Mouse (Mus musculus) megakaryocyte, embryonic 14.5 days (primary cell): Measurements from ENCODE around the gene Vps16. TPM values are rescaled to one million over a fixed set of nuclear protein-coding genes. Genes with fewer than 3 reads are reported as not detected.

Experiments
- H3K27me3 ChIP-seq: replicated peaks from 2 replicates; pipeline ENCODE3; 2012; ENCODE audit warnings: inconsistent platforms
- H3K36me3 ChIP-seq: replicated peaks from 2 replicates; pipeline ENCODE3; 2012; ENCODE audit warnings: low read length, inconsistent platforms, mixed read lengths
- H3K4me1 ChIP-seq: 2 replicates; pipeline ENCODE4 v1.6.1; 2012; ENCODE audit warnings: inconsistent platforms
- H3K4me3 ChIP-seq: replicated peaks from 2 replicates; pipeline ENCODE3; 2012; ENCODE audit warnings: moderate library complexity, mild to moderate bottlenecking, inconsistent platforms
- H3K9me3 ChIP-seq: 2 replicates; pipeline ENCODE4 v1.6.1; 2012; ENCODE audit warnings: inconsistent platforms
- FLI1 ChIP-seq: IDR thresholded peaks from 2 replicates; pipeline ENCODE4 v1.6.1; 2012; ENCODE audit warnings: low read length, inconsistent platforms, mixed read lengths
- GATA1 ChIP-seq: IDR thresholded peaks from 3 replicates; pipeline ENCODE4 v1.6.1; 2012; ENCODE audit warnings: mixed read lengths, low read length, inconsistent platforms, borderline replicate concordance
- polyA plus RNA-seq: library from polyadenylated mRNA; stranded (reverse); fragments of >175 nt; gene quantifications from 2 replicates; pipeline ENCODE4 v1.2.3, GENCODE M21; 2012; ENCODE audit warnings: low replicate concordance; ENCODE audit not compliant: insufficient read depth

The Vps16 gene
- polyA plus RNA-seq, 1 experiment, result 8.9 TPM

DNA sequence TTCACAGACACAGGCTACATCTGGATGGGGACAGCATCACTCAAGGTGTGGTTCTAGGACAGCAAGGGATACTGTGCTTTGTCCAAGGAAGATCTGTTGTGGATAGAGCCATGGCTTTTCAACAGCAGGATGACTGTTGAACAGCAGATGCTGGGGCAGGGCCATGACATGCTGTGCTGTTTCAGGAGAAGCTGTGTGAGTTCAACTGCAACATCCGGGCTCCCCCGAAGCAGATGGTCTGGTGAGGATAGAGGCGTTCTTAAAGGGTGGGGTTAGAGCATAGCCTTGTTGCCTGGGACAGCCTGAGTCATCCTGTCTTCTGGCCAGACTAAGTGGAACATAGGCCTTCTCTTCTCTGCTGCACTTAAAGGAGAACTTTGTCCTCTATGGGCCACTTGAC lies 14.7 kb downstream of the Vps16 start:
- Histone ChIP-seq H3K27me3 (no peaks in the 10 kb centered on the region), H3K36me3 (peaks cover 74% of the 10 kb centered on the region), H3K9me3 (no peaks in the 10 kb centered on the region), H3K4me3 (no peak overlapping the region), H3K4me1 (peaks cover 36% of the 10 kb centered on the region)
- TF ChIP-seq GATA1, result no peak
- no peak for TF ChIP-seq FLI1

DNA sequence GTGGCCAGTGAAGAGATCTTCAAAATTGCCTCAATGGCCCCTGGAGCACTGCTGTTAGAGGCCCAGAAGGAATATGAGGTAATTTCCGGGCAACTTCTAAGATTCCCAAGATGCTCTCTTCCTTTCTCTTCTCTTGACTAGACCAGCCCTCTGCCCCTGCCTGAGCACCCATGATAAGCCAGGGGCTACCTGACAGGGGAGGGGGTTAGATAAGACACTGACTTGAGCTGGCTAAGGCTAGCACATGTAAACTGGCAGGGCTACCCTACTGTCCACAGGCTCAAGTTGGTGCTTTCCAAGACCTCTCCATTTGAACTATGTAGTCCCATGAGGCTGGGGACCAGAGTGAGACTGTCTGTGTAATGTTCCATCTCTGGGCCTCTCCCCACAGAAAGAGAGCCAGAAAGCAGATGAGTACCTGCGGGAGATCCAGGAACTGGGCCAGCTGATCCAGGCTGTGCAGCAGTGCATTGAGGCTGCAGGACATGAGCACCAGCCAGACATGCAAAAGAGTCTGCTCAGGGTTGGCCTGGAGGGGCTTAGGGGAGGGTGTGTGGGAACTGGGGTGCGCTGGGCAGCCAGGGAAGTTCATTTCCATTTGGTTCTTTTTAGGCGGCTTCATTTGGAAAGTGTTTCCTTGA lies 15.8 kb downstream of the Vps16 start:
- no peak for TF ChIP-seq FLI1
- no peak for TF ChIP-seq GATA1
- H3K4me1 ChIP-seq, result peaks cover 35% of the 10 kb centered on the region
- H3K27me3 ChIP-seq, result no peaks in the 10 kb centered on the region
- H3K4me3 ChIP-seq, result no peak overlapping the region
- H3K36me3 ChIP-seq, result peaks cover 79% of the 10 kb centered on the region
- H3K9me3 ChIP-seq, result no peaks in the 10 kb centered on the region

DNA sequence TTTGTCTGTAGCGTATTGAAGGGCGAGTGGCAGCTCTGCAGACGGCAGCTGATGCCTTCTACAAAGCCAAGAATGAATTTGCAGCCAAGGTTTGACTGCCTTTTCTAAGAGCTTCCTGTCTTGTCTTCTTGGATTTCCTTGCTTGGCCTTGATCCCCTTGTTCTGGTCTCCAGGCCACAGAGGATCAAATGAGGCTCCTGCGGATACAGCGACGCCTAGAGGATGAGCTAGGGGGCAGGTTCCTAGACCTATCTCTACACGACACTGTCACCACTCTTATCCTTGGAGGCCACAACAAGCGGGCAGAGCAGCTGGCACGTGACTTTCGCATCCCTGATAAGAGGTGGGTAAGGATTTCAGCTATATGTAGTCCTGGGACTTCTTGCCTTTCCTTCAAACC lies 18.0 kb downstream of the Vps16 start:
- no peak for TF ChIP-seq FLI1
- no peak for TF ChIP-seq GATA1
- Histone ChIP-seq H3K9me3 (no peaks in the 10 kb centered on the region), H3K27me3 (no peaks in the 10 kb centered on the region), H3K4me1 (peaks cover 24% of the 10 kb centered on the region), H3K4me3 (no peak overlapping the region), H3K36me3 (peaks cover 82% of the 10 kb centered on the region)

DNA sequence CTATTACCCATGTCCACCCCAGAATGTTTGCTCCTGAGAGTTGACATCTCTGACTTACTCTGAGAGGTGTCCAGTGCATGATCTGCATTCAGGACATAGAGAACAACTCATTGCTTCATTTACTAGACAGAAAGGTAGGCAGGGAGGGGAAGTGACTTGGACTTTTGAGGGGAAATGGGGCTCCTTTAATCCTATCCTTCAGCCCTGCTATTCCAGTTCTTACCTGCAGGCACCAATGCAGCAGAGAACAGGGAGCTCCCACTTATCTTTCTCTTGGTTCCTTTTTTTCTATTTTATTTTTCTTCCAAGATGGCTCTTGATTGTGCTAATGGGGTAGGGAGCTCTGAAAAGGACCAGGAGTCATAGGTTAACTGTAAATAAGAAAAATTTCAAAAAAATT lies 24.3 kb downstream of the Vps16 start:
- no peak for TF ChIP-seq GATA1
- TF ChIP-seq FLI1, result no peak
- peaks cover 19% of the 10 kb centered on the region for H3K36me3 ChIP-seq
- H3K27me3 ChIP-seq, result no peaks in the 10 kb centered on the region
- no peak overlapping the region for H3K4me3 ChIP-seq
- H3K9me3 ChIP-seq, result no peaks in the 10 kb centered on the region
- peaks cover 39% of the 10 kb centered on the region for H3K4me1 ChIP-seq

DNA sequence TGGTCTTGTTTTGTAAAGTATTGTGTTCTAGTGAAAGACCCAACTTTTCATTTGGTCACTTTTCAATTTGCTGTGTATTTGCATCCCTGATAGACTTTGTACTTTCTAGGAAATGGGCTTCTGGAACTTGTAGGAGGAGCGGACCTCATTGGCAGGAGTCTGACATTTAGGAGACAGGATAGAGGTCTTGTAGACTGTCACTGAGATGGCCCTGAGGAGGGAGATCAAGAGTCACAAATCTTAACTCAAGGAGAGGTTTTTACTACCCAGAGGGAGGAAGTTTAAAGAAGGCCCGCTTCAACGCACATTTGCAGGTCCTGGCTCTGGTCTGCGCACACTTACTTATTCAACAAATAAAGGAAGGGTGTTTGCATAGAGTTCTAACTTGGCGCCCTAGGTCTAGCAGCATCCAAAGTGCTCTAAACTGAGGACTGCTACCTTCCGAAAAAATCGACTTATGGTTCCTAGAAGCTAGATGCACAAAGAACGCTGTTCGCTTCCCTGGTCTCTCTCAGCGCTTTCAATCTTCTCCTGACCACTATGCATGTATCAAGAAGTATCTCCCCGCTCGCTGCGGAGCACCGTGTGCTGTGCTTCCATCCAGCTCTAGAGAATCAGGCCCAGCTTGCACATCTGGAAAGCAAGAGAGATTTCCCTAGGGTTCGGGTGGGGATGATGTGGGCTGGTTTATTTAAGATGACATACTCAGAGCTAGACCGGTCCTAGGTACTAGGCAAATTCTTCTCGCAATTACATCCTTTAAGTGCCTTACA lies 25.1 kb downstream of the Vps16 start:
- no peaks in the 10 kb centered on the region for H3K9me3 ChIP-seq
- peaks cover 42% of the 10 kb centered on the region for H3K4me1 ChIP-seq
- TF ChIP-seq FLI1 (no peak), GATA1 (no peak)
- H3K4me3 ChIP-seq, result peak overlapping the region; percentile 100
- H3K27me3 ChIP-seq, result no peaks in the 10 kb centered on the region
- peaks cover 12% of the 10 kb centered on the region for H3K36me3 ChIP-seq

DNA sequence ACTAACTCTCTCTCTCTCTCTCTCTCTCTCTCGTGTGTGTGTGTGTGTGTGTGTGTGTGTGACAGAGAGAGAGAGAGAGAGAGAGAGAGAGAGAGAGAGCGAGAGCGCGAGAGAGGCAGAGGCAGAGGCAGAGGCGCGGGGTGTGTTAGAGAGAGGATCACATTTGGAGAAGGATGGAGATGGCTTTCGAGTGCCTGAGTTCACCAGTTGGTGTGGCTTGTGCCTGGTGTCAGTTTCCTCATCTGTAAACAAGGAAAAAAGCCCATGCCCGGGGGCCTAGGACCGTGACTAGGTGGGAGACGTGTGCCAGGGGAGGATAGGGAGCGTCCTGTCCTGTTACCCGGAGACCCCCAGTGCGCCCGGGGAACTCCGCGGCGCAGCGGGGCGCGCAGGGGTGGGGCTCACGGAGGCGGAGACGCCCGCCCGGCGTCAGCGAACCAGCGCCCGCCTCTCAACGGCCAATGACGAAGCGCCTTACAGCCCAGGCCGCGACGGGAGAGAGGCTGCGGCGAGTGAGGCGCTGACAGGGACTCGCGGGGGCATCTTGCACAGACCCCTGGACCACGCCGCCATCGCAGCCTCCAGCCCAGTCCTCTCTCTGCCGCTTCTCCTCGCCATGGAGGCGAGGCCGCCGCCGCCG lies 25.8 kb downstream of the Vps16 start, which contains the start of gene Ptpra:
Gene Ptpra, plus strand, starts transcription at position 485 of the 640 bp plus-strand sequence.
- no peaks in the 10 kb centered on the region for H3K27me3 ChIP-seq
- TF ChIP-seq GATA1 (no peak), FLI1 (no peak)
- peak within 1 kb of the TSS; percentile 100 for H3K4me3 ChIP-seq
- H3K9me3 ChIP-seq, result no peaks in the 10 kb centered on the region
- H3K36me3 ChIP-seq, result peaks cover 8% of the 10 kb centered on the region
- H3K4me1 ChIP-seq, result peaks cover 42% of the 10 kb centered on the region

- Histone ChIP-seq H3K9me3 (no peaks in the 10 kb centered on the region), H3K36me3 (peaks cover 5% of the 10 kb centered on the region), H3K27me3 (no peaks in the 10 kb centered on the region), H3K4me3 (peak overlapping the region; percentile 100), H3K4me1 (peaks cover 45% of the 10 kb centered on the region)
- TF ChIP-seq GATA1 (no peak), FLI1 (no peak)
Measured at GRCm38 (mm10) chr2:130450434-130450796, 26.3 kb downstream of the Vps16 start.

- peaks cover 2% of the 10 kb centered on the region for H3K36me3 ChIP-seq
- no peaks in the 10 kb centered on the region for H3K27me3 ChIP-seq
- H3K9me3 ChIP-seq, result no peaks in the 10 kb centered on the region
- peak overlapping the region; percentile 100 for H3K4me3 ChIP-seq
- H3K4me1 ChIP-seq, result peaks cover 47% of the 10 kb centered on the region
- TF ChIP-seq FLI1, result no peak
- no peak for TF ChIP-seq GATA1
Measured at GRCm38 (mm10) chr2:130451086-130451726, 27.1 kb downstream of the Vps16 start.

DNA sequence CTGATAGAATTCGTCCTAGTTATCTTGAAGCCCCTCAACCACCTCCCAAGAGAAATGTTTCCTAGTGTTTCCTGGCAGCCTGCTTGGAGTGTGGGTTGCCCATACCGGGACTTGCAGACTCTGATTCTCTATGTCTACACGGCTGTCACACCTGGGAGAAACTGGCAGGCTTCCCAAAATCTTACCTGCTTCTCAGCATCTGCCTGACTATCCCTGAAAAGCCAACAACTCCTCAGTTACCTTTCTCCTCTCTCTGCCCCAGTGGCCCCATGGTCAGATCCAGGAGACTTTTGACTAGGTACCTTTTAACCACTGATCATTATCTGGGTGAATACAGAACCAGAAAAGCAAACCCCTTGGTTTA lies 27.6 kb downstream of the Vps16 start:
- TF ChIP-seq FLI1 (no peak), GATA1 (no peak)
- H3K36me3 ChIP-seq, result peaks cover 3% of the 10 kb centered on the region
- no peaks in the 10 kb centered on the region for H3K9me3 ChIP-seq
- peaks cover 49% of the 10 kb centered on the region for H3K4me1 ChIP-seq
- H3K27me3 ChIP-seq, result no peaks in the 10 kb centered on the region
- H3K4me3 ChIP-seq, result peak overlapping the region; percentile 100
